Mouse (Mus musculus): ENCODE measurements around the gene Gm47969.
"Not testable (repeated sequence)": the region's sequence is repeated elsewhere in the genome, so short reads cannot be mapped to it uniquely, and the experiment has no call there.

Gm47969 gene

GRCm38 (mm10) chr1:83044882-83045427, at the start of gene Gm47969:
Gene Gm47969, plus strand, starts transcription at chr1:83044932.
- no peak for DNase-seq (ENCODE audit: low read depth)

- not testable (repeated sequence) for DNase-seq (ENCODE audit: low read depth)
Observed at GRCm38 (mm10) chr1:83000306-83000705, 44.4 kb upstream of the Gm47969 start, which contains the start of gene Gm47959. Gene Gm47959, plus strand, starts transcription at chr1:83000548.

- DNase-seq (ENCODE audit: low read depth) = no peak
Observed at GRCm38 (mm10) chr1:83006218-83007179, 38.2 kb upstream of the Gm47969 start.

GRCm38 (mm10) chr1:83007471-83007870, 37.3 kb upstream of the Gm47969 start:
- no peak for DNase-seq (ENCODE audit: low read depth)

DNA sequence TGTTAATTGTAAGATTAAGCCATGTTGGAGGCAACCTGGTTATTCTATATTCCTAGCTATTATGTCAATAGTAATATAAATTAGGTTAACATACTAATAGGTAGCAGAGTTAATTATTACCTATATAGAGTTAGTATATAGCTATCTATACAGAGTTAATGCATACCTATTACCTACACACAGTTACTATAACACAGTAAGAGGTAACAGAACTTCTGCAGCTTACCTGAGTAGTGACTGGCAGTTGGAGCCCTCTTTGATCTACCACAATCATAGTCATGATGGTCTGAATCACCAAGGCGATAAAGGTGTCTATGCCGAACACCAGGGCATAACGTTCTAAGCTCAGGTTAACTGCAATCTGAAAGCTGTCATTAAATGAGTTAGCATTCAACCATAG, 30.3 kb upstream of the Gm47969 start:
- no peak for DNase-seq (ENCODE audit: low read depth)

- no peak for DNase-seq (ENCODE audit: low read depth)
Observed at GRCm38 (mm10) chr1:83015329-83015879, 29.3 kb upstream of the Gm47969 start.

DNA sequence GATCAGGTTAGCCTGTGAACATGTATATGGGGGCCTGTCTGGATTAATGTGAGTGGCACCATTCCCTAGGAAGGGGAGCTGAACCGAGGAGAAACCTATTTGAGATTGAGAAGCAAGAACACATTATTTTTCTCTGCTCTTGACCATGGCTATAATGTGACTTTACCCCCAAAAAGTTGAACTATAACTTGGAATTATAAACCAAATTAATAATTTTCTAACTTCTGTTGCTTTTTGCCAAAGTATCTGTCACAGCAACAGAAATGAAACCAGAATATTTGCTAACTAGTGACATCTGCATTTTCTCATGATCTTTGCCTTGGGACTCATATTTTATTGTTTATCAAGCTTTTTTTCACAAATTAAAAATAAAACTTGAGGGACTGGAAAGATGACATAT, 28.2 kb upstream of the Gm47969 start:
- DNase-seq (ENCODE audit: low read depth) = no peak

DNA sequence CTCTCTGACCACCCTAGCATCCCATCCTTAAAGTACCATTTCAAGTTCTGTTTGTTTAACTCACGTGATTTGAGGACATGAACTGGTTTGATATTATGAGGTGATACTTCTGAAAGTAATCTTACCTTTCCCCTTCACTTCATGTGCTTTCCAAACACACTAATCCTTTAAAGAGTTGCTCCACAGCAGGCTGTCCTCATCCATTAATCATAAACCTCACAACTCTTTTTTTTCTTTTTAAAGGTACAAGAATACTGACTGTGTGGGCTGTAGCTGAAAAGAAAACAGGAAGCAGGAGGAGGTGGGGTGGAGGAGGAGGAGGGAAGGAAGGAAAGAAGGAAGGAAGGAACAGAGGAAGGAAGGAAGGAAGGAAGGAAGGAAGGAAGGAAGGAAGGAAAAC, 12.8 kb upstream of the Gm47969 start:
- no peak for DNase-seq (ENCODE audit: low read depth)

DNA sequence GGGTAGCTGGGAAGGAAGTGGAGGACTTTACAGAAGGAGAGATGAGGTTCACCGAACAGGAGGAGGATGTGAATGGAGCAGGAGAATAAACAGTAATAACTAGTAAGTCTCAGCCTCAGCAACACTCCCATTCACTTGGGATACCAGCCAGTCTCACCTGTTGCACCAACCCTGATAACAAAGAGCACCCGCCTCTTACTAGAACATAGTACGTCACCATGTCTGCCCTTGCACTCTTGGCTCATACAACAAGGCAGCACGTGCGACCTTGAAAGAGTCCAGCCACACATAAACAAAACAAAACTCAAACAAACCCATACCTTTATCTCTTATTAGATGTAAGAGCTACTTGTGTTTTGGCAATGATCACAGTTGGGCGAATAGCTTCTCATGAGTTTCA, 12.2 kb upstream of the Gm47969 start:
- no peak for DNase-seq (ENCODE audit: low read depth)

- DNase-seq (ENCODE audit: low read depth) = no peak
Observed at GRCm38 (mm10) chr1:83034509-83034908, 10.2 kb upstream of the Gm47969 start.

DNA sequence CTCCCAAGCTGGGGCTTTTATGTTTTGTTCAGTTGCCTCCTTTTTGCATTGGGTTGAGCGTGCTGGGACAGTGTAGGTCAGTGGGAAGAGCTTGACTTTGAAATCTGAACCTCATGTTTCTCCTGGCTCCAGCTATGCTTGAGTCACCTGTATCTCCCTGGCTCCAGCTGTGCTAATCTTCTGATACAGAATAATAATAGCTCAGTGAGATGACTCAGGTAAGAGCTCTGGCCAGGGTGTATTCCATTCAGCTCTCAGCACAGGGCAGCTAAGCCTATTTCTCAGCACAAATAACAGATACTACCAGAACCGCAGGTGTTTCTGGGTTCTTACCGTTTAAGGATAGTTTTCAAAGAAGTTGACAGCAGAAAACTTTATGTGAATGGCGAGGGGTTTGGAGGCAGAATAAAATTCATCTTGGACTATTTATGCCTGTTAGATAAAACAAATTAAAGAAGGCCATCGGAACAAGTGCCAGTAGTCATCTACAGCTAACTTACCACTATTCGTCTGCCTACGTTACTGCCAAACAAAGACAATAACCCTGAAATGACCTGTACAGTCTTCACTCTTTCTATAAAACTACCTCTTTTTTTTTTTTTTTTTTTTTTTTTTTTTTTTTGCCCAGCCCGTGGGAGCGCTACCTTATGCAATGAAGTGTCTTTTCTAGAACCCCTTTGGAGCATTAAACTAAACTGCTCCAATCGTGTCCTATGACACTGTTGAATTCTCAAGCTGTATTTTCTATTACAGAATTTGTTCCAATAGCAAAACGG, 7.7 kb upstream of the Gm47969 start:
- no peak for DNase-seq (ENCODE audit: low read depth)

DNA sequence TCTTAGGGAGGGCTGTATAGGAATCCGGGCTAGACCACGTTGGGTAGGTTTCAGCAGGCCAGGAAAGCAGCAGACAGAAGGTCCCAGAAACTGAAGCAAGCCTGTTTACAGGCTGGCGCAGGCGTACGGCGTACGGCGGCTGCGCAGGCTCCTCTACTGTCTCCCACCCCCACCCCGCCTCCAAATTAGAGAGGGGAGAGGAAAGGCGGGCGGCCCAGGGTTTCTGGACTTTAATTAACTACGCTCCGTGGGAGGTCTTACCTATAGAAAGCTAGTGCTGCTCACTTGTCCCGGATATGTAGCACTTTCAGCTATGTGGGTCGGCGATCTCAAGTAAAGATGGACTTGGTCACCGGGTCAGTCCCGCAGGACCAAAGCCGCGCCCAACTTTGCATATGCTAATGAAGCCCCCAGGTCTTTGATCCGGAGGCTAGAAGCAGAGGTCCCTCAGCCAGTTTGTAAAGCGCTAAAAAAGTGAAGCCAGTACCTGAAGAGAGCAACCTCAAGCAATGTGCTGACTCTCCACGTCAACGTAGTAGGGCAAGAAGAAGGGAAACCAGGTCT, 6.5 kb upstream of the Gm47969 start, which contains the start of gene Slc19a3:
Gene Slc19a3 (minus strand): TSS at position 340 of the 564 bp plus-strand sequence.
- DNase-seq (ENCODE audit: low read depth) = no peak

DNA sequence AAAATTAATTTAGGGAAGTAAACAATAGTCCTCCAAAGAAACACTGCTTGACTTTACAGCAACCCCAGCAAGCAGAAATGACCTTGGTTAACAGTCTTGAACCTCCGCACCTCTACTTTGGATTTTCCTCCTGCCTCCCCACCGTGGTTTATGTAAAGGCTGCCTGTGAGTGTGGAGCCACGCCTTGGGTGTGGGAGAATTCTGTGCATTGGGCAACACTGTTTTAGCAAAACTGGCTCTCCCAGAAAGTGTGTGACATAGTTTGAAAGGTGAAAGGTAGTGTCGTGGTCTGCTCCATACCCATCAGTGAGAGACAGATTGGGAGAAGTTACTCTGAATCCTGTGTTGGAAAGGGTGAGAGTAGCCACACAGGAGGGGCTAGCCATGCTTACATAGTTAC, 5.7 kb upstream of the Gm47969 start:
- DNase-seq (ENCODE audit: low read depth) = no peak

DNA sequence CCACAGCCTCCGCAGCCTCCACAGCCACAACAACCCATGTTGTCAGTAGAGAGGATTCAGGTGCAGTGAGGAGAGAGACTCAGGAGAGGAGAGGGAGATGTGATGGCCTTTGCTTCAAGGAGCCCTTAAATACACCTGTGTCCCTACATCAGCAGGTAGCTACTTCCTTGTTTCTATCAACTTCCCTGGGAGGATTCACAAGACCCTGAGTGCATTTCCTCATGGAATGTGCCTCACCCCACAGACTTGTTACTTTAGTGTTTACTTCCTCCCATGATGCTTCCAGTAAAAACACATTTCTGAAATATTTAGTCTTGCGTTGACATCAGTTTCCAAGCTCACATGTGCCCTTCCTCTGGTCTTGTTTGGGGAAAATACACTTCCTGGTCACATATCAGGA, 2.4 kb upstream of the Gm47969 start, which contains the start of gene Krtap28-10:
Gene Krtap28-10 (minus strand): TSS at position 101 of the 400 bp plus-strand sequence.
- no peak for DNase-seq (ENCODE audit: low read depth)

GRCm38 (mm10) chr1:83058481-83058880, 13.7 kb downstream of the Gm47969 start:
- no peak for DNase-seq (ENCODE audit: low read depth)

GRCm38 (mm10) chr1:83059278-83059677, 14.5 kb downstream of the Gm47969 start, which contains the start of gene A030005K14Rik:
Gene A030005K14Rik, minus strand, starts transcription at chr1:83059378.
- no peak for DNase-seq (ENCODE audit: low read depth)

- DNase-seq (ENCODE audit: low read depth) = no peak
Observed at GRCm38 (mm10) chr1:83060643-83061042, 15.9 kb downstream of the Gm47969 start, which contains the start of gene Krtap28-13. Gene Krtap28-13, plus strand, starts transcription at chr1:83060930.

GRCm38 (mm10) chr1:83064851-83065250, 20.1 kb downstream of the Gm47969 start:
- DNase-seq (ENCODE audit: low read depth) = peak; percentile 15

- DNase-seq (ENCODE audit: low read depth) = no peak
Observed at GRCm38 (mm10) chr1:83066577-83066976, 21.8 kb downstream of the Gm47969 start.

DNA sequence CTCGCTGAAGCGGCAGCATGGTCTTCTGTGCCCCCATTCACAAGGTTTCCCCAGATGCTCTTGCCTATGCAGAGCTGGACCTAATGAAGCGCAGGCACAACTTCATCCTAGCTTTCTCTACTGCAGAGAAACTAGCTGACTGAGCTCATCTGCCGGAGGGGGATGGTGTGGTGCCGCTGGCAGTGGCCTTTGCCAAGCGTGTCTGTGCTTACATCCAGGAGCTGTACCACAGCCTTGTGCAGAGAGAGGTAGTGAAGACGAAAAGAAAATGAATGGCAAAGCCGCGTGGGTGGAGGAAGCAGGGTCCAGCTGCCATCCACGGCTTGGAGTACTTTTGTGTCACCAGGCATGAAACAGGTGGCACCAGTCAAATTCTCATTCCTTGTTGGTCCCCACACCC, 22.5 kb downstream of the Gm47969 start:
- no peak for DNase-seq (ENCODE audit: low read depth)

DNA sequence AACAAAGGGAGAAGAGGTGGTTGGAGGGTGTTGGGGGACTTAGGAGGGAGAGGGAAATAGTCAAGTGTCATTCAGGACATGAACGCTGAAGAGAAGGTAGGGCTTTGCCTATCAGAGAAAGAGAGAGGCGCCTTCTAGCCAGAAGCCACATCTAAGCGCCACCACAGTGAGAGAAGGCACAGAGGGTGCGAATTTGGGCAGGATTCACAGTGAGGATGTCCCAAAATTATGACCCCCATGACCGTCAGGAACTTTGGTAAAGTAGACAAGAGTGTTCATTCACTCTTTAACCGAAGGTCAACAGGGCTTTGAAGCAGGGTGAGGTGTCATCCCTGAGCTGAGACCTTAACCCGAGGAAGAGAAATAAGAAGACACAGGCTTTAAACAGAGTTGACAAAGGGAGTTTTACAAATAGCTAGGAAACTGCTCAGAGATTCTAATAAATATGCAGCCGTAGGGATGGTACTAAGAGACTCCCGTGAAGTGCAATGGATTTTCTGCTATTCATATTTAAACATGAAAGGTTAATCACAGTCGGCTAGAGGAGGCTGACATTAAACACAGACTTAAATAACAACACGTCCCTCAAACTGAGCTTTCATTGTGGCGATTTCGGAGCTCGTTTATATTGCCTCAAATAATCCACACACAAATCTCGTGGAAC, 30.9 kb downstream of the Gm47969 start:
- no peak for DNase-seq (ENCODE audit: low read depth)

All from c-Kit-positive CD71-positive TER-119-negative erythroid progenitor cells, embryonic 14.5 days (primary cell).